Mouse (Mus musculus) heart, adult 18-20 months (tissue): Measurements from ENCODE around the gene Ar. TPM values are rescaled to one million over a fixed set of nuclear protein-coding genes. Genes with fewer than 3 reads are reported as not detected.

Source experiments
- DNase-seq, 2 experiments: peaks; one replicate each; pipeline ENCODE4 v3.0.0; 2021 to 2022; ENCODE audit warnings: mixed read lengths in 1 of 2
- long read RNA-seq, 2 experiments: library from polyadenylated mRNA; stranded (forward); transcript quantifications; one replicate each; pipeline ENCODE4 v2.0.0; 2021
- total RNA-seq, 2 experiments: library from RNA; stranded (reverse); gene quantifications; 2 replicates each; pipeline ENCODE4 v1.2.3; 2021

Ar gene
- total RNA-seq, result 1 to 10 TPM; 2.8 to 4.4 TPM
- long read RNA-seq, experiment 1, partial matches to known transcripts, result 0 of 2 reads
- long read RNA-seq, experiment 1, other reads (novel, unspliced or antisense), result 2 of 2 reads
- long read RNA-seq, experiment 2, partial matches to known transcripts, result 0 of 2 reads
- long read RNA-seq, experiment 2, other reads (novel, unspliced or antisense), result 2 of 2 reads

DNA sequence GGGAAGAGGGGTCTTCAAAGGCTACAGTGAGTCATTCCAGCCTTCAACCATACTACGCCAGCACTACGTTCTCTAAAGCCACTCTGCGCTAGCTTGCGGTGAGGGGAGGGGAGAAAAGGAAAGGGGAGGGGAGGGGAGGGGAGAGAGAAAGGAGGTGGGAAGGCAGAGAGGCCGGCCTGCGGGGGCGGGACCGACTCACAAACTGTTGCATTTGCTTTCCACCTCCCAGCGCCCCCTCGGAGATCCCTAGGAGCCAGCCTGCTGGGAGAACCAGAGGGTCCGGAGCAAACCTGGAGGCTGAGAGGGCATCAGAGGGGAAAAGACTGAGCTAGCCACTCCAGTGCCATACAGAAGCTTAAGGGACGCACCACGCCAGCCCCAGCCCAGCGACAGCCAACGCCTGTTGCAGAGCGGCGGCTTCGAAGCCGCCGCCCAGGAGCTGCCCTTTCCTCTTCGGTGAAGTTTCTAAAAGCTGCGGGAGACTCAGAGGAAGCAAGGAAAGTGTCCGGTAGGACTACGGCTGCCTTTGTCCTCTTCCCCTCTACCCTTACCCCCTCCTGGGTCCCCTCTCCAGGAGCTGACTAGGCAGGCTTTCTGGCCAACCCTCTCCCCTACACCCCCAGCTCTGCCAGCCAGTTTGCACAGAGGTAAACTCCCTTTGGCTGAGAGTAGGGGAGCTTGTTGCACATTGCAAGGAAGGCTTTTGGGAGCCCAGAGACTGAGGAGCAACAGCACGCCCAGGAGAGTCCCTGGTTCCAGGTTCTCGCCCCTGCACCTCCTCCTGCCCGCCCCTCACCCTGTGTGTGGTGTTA lies at the start of gene Ar:
Ar (plus strand) TSS at position 239 of the 812 bp plus-strand sequence.
- peak; percentile 61 to 63 for DNase-seq

DNA sequence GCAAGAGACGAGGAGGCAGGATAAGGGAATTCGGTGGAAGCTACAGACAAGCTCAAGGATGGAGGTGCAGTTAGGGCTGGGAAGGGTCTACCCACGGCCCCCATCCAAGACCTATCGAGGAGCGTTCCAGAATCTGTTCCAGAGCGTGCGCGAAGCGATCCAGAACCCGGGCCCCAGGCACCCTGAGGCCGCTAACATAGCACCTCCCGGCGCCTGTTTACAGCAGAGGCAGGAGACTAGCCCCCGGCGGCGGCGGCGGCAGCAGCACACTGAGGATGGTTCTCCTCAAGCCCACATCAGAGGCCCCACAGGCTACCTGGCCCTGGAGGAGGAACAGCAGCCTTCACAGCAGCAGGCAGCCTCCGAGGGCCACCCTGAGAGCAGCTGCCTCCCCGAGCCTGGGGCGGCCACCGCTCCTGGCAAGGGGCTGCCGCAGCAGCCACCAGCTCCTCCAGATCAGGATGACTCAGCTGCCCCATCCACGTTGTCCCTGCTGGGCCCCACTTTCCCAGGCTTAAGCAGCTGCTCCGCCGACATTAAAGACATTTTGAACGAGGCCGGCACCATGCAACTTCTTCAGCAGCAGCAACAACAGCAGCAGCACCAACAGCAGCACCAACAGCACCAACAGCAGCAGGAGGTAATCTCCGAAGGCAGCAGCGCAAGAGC lies 1.3 kb downstream of the Ar start:
- DNase-seq, result peak; percentile 10 to 20

DNA sequence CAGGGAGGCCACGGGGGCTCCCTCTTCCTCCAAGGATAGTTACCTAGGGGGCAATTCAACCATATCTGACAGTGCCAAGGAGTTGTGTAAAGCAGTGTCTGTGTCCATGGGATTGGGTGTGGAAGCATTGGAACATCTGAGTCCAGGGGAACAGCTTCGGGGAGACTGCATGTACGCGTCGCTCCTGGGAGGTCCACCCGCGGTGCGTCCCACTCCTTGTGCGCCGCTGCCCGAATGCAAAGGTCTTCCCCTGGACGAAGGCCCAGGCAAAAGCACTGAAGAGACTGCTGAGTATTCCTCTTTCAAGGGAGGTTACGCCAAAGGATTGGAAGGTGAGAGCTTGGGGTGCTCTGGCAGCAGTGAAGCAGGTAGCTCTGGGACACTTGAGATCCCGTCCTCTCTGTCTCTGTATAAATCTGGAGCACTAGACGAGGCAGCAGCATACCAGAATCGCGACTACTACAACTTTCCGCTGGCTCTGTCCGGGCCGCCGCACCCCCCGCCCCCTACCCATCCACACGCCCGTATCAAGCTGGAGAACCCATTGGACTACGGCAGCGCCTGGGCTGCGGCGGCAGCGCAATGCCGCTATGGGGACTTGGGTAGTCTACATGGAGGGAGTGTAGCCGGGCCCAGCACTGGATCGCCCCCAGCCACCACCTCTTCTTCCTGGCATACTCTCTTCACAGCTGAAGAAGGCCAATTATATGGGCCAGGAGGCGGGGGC lies 2.0 kb downstream of the Ar start:
- DNase-seq, result peak in 1 of 2 experiments; percentile 16

DNA sequence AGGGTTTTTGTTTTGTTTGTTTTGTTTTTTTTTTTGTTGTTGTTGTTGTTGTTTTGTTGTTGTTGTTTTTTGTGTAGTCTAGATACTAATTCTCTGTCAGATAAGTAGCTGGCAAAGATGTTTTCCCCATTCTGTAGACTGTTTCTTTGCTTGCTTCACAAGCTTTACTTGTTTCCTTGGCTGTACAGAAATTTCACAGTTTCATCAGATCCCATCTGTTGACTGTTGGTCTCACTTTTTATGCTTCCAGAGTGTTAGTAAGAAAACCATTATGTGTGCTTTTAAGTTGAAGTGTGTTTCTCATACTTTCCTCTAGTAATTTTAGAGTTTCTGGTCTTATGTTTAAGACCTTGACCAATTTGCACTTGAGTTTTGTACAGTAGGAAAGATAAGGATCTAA lies 41.2 kb downstream of the Ar start:
- no peak for DNase-seq

DNA sequence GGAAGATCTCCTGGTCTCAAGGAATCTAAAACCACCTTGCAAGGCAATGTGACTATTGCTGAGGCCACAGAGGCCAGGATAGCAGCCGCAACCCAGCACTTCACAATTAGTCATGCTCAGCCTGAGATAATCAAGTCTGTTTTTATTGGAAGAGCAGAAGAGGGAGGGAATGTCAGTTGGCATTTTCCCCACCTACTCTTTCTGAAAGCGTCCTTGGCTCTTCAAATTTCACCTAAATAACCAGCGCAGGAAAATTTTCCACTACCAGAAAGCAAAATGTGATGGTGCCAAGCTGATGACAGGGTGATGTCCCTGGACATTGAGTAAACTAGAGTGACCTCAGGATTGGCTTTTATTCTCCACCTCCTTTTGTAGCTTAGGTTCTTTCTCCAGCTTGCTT lies 57.2 kb downstream of the Ar start:
- peak; percentile 5 to 23 for DNase-seq

DNA sequence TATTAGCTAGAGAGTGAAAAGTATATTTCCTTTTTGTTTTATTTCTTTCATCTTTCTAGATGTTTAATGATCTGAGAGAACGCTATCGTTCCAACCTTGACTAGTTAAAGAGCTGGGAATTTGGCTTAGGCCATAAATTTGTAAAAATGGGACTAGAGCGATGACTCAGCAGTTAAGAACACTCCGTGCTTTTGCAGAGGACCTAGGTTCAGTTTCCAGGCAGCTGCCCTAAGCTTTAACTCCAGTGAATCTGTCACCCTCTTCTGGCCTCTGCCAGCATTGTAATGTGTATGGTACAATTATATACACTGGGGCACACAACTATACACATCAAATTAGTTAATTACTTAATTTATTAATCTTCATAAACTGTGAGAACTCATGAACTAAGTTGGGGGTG lies 58.6 kb downstream of the Ar start:
- no peak for DNase-seq

DNA sequence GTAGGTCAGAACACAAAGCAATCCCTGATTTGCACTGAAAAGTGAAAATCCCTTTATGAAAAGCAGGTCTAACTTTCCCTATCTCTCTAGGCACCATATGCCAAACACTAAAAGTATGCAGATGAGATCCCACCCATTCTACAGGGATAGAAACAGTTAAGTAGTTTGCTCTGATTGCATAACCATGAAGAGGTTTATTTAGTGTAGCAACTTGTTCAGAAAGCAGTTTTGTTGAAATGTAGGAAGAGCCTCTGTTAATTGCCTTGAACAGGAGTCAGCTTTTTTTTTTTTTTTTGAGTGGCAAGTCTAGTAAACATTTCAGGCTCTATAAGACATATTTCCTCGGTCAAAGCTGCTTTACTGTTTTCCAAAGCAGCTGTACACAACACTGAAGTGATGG lies 67.5 kb downstream of the Ar start:
- no peak for DNase-seq

DNA sequence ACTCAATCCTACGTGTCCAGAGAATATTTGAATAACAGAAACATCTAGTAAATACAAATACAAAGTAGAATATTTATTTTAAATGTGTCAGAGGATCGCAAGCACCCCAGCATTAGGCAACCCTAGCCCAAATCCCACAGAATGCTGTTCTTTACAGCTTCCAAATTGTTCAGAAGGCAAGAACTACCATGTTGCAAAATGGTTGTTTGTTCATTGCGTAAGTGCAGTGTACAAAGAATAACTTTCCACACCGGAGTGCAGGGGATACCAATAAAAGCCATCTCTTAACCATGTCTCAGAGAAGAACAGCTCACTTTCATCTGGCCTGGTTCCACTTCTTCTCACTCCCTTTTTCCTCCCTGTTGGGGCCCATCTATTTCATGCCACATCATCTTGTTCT lies 90.4 kb downstream of the Ar start:
- DNase-seq, result no peak

DNA sequence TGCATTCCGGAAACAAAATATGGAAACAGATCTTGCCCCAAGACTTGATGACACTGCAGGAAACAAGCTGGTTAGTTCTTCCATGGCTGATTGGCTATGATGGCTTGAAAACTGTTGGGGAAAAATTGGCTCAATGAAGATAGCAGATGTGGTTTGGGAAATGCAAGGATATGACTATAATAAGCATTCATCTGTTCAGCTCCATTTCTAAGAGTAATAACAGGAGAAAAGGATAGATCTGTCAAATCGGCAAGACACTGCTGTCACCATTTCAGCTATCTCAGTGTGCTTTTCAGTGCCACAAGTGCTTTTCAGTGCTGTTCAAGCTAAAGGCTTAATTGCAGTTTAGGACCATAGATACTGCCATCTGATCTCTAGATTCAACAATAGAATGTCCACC lies 96.5 kb downstream of the Ar start:
- no peak for DNase-seq

DNA sequence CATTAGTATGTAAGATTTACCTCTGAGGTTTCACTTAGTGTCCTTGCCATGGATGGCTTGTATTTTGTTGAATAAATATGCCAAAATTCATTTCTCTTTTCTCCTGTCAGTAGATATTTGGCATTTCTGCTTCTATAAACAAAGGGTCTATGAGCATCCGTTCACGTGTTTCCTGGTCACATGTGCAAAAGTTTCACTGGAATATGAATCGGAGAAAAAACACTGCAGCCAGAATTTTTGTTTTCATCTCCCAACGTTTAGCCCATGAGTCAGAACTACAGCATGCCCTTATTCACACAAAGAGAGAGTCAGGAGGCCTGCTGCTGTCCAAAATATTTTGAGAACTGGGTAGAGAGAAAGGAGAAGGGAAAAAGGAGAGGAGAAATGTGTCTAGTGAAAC lies 99.8 kb downstream of the Ar start:
- DNase-seq, result no peak

DNA sequence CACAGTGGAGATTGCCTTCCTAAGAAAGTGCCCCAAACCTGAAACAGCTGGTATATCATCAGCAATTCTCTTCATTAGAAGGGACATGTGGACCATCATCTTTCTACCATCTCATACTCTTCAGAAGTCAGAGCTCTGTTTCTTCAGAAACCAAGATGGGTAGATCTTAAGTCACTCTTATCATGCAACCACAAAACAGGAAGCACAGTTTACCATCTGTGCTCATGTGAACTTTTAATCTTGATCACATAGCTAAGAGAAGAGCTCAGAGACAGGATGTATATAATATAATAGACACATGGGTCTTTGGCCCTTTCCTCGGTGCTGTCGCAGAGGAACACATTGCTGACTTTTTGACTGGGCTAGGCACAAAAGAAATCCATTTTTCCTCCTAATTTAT lies 111.1 kb downstream of the Ar start:
- DNase-seq, result no peak

DNA sequence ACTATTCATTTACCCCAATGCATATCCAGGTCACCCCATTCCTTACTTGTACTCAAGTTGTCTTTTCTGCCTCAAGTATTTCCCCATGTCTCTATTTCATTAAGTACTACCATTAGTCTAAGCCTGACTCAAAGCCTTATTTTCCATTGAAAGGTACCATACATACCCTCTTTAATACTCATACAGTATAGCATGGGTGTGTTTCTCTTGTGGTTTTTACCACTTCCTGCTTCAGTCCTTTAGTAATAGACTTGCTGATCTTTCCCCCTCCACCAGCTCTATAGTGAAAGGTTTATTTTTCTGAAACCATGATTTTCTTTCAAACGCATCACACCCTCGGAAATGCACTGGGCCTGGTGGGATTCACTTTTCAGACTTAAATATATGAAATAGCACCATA lies 117.2 kb downstream of the Ar start:
- no peak for DNase-seq

DNA sequence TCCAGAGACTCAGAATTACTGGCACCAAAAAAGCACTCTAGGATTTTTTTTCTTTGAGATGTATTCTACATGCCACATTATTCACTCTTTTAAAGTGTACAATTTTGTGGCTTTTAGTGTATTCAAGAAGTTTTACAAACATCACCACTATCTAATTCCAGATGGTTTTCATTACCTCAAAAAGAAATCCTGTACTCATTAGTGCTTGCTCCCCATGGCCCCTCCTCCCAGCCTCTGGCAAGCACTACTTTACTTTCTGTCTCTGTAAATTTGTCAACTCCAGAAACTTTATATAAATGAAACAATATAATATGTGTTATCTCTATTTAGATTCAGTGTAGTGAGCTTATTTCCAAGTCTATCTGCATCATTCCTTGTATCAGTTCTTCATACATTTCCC lies 122.8 kb downstream of the Ar start:
- DNase-seq, result no peak

DNA sequence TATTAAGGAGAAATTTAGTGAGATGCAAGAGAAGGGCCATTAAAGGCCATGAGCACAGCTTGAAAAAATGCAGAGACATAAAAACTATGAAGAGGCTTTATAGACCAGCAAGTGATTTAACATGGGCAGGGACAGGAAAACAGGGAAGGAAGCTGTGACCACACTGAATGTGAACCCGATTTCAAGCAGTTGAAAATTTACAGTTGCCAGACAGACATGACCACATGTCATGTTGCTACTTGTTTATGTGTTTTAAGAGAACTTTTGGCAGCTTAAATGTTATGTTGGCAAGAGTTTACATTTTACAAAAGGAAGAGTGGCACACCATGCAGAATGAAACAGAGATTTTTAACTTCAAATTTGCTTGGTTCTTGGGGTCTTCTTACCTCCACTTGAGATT lies 143.2 kb downstream of the Ar start:
- DNase-seq, result no peak

DNA sequence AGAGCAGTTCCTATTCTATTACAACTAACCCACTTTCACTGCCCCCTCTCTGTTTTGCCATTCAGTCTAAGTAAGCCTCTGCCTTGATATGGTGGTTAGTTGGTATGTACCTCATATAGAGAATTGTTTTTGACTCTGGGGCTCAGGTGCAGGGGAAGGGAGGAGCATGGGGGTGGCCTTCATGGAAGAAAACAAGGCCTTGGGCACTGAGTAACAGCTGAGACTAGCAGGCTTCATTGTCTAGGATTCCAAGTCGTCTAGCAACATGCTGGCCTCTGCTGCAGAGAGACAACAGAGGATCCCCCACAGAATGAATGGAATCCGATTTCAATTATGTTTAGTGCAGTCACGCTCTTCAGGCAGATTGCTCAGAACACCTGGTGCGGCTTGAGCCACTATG lies 152.1 kb downstream of the Ar start:
- no peak for DNase-seq

DNA sequence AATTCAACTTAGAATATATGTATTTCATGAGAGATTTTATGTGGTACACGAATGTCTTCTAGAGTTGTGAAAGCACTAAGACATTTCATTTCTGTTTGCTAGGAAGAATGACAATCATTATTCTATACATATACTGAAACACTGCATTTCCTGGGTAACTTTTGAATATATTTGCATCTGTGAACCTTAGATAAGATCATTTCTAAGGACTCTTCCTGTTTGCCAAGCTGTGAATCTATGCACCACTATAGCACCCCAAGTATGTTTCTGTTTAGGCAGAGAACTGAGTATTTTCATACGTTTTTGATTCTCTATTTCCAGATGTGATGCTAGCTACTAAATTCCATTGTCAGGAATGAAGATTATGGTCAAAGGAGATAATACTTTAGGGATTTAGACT lies 153.4 kb downstream of the Ar start:
- no peak for DNase-seq

DNA sequence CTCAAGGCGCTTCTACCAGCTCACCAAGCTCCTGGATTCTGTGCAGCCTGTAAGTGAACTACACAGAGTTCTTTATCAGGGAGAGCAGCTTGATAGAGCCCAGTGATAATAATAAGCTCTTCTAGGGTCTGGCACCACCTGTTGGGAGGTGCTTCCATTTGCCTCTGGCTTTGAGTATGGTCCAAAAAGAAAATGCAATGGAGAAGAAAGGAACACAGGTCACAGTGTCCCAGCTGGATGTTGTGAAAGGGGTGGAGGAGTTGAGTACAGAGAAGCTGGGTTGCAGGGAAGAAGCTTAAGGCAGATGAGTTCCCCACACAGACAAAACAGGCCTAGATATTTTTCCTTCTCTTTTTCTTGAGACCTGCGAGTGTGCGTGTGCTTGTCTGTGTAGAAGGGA lies 167.4 kb downstream of the Ar start:
- DNase-seq, result no peak

DNA sequence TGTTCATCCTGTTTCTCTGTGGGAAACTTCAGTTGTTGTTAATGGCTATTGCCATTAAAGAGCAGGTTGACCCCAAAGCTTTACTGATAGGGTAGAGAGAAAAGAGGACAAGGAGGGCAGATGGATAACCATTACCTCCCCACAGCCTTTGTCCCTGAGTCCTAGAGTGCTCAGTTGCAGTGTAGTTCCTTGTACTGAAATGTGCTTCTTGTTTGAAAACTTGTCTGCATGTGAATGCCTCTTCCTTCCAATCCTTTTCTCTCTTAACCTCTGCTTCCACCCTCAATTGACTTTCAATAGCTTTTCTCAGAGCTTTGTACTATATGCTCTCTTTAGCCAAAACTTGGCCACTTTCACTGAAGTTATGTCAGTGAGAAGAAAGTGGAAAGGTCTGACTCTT lies 168.9 kb downstream of the Ar start:
- no peak for DNase-seq

DNA sequence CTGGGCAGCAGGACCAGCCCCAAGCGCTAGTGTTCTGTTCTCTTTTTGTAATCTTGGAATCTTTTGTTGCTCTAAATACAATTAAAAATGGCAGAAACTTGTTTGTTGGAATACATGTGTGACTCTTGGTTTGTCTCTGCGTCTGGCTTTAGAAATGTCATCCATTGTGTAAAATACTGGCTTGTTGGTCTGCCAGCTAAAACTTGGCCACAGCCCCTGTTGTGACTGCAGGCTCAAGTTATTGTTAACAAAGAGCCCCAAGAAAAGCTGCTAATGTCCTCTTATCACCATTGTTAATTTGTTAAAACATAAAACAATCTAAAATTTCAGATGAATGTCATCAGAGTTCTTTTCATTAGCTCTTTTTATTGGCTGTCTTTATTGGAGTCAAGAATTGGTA lies 174.5 kb downstream of the Ar start:
- peak; percentile 9 to 11 for DNase-seq

DNA sequence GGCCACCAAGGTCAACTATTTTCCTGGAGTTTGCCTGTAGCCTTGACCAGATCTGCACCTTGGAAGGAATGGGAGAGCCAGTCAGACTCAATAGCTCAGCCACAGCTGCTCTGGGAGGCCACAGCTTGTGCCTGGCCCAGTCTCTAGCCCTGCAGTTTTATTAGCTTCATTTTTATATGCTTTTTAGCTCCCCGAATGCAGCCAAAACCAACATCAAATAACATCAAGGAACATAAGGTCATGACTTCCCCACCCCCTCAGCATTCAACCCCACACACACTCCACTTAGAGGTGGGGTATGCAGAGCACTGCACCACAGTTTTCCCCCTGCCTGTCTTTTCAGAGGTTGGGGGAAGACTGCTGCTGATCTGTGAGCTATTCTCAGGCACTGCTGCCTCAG lies 198.9 kb downstream of the Ar start:
- peak; percentile 15 to 26 for DNase-seq

DNA sequence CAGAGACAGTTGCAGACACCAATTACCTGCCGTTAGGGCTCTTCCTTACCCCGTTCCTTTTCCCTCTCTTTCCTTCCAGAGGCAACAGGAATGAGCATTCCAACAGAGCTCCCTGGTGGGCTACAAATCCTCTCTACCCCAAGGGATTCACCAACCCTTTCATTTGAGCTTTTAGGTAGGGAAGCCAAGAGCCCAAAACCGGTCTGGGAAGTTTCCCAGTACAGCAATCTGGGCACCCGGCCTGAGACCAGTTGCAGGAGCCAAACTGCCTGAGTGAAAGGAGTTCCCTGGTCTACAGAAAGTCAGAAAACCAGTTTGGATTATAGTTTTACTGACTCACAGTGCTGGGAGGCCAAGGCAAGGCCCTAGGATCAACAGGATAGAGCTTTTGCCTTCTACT lies 199.5 kb downstream of the Ar start:
- peak; percentile 70 to 73 for DNase-seq
